Comparison of ENCODE assay signal across 8 mouse cellular contexts in genomic region chr11:101338123-101338760, GRCm38 (mm10). TPM values are rescaled to one million over a fixed set of nuclear protein-coding genes. Genes with fewer than 3 reads are reported as not detected.
DNase-seq lines count a peak whose midpoint lies in the region; ATAC-seq and TF ChIP-seq lines count a peak whose summit lies in the region.

No protein-coding gene starts in this region.

- no peaks in the 10 kb centered on the region for H3K36me3 ChIP-seq in kidney, embryonic 14.5 days (ENCODE audit: control insufficient read depth, insufficient read depth, low read length)
- no peaks in the 10 kb centered on the region for H3K36me3 ChIP-seq in embryonic facial prominence, embryonic 14.5 days (ENCODE audit: control insufficient read depth, insufficient read depth, low read length)
- no peaks in the 10 kb centered on the region for H3K36me3 ChIP-seq in myocyte (ENCODE audit: control insufficient read depth, insufficient read depth)

- peak; percentile 92 for ATAC-seq in kidney, embryonic 14.5 days (ENCODE audit: low FRiP score, low TSS enrichment)
- peak; percentile 91 for ATAC-seq in embryonic facial prominence, embryonic 14.5 days (ENCODE audit: low read depth)

- H3ac ChIP-seq in myocyte (ENCODE audit: control insufficient read depth, insufficient read length), result no peak overlapping the region

- peaks cover 14% of the 10 kb centered on the region; the same call in 1 of the 2 replicates for H3K4me1 ChIP-seq in kidney, embryonic 14.5 days (ENCODE audit: control insufficient read depth, insufficient read depth, low read length)
- peaks cover 14% of the 10 kb centered on the region for H3K4me1 ChIP-seq in embryonic facial prominence, embryonic 14.5 days (ENCODE audit: control insufficient read depth, insufficient read depth, low read length)

- TF ChIP-seq POLR2A in myocyte (IDR thresholded peaks at IDR 0.05; ENCODE audit: insufficient read length, low read depth), result no peak

- H3K27ac ChIP-seq in kidney, embryonic 14.5 days (ENCODE audit: low read depth, low read length), result peak overlapping the region; percentile 63; the same call in 1 of the 2 replicates
- peak overlapping the region; percentile 10; the same call in 1 of the 2 replicates for H3K27ac ChIP-seq in embryonic facial prominence, embryonic 14.5 days (replicated peaks; ENCODE audit: low read depth, low read length)

- no peaks in the 10 kb centered on the region for H3K79me2 ChIP-seq in myocyte (ENCODE audit: control insufficient read depth, insufficient read depth)

- H3K9me3 ChIP-seq in kidney, embryonic 14.5 days (ENCODE audit: control insufficient read depth, low read length), result no peaks in the 10 kb centered on the region
- H3K9me3 ChIP-seq in embryonic facial prominence, embryonic 14.5 days (ENCODE audit: control insufficient read depth, low read length), result no peaks in the 10 kb centered on the region

- WGBS in kidney, embryonic 14.5 days, result 1% methylated on average over 9 of the region's 9 CpGs
- WGBS in embryonic facial prominence, embryonic 14.5 days, result 2% methylated on average over 9 of the region's 9 CpGs

- DNase-seq in kidney, postnatal 10 days, result no peak
- peak; percentile 50 for DNase-seq in Muller cell, postnatal 12 days (ENCODE audit: inconsistent ontology term)
- peak; percentile 84 for DNase-seq in embryonic facial prominence, embryonic 14.5 days (ENCODE audit: low spot score)
- DNase-seq in kidney, postnatal 4 days, result peak; percentile 54 to 67
- no peak for DNase-seq in urinary bladder, postnatal 25 days (ENCODE audit: low spot score)
- DNase-seq in ovary, adult 18-20 months (ENCODE audit: low spot score), result no peak

- no peaks in the 10 kb centered on the region for H3K27me3 ChIP-seq in kidney, embryonic 14.5 days (ENCODE audit: control insufficient read depth, insufficient read depth, low read length)
- no peaks in the 10 kb centered on the region for H3K27me3 ChIP-seq in embryonic facial prominence, embryonic 14.5 days (replicated peaks; ENCODE audit: control insufficient read depth, insufficient read depth, low read length)
- H3K27me3 ChIP-seq in myocyte (ENCODE audit: control insufficient read depth, insufficient read depth, insufficient read length), result no peaks in the 10 kb centered on the region

- peak overlapping the region; percentile 27; the same call in 1 of the 2 replicates for H3K4me3 ChIP-seq in kidney, embryonic 14.5 days (ENCODE audit: low read length)
- peak overlapping the region; percentile 18 for H3K4me3 ChIP-seq in embryonic facial prominence, embryonic 14.5 days (ENCODE audit: low read depth, low read length)
- H3K4me3 ChIP-seq in myocyte, result peak overlapping the region; percentile 13

- H3K4me2 ChIP-seq in kidney, embryonic 14.5 days (replicated peaks; ENCODE audit: low read depth, low read length), result peak overlapping the region; percentile 52
- peak overlapping the region; percentile 49 for H3K4me2 ChIP-seq in embryonic facial prominence, embryonic 14.5 days (ENCODE audit: low read depth, low read length)
- peak overlapping the region; percentile 93 for H3K4me2 ChIP-seq in myocyte (ENCODE audit: low read depth)

- H3K9ac ChIP-seq in kidney, embryonic 14.5 days (ENCODE audit: low read depth, low read length), result no peak overlapping the region
- 0 out of 2 replicates have a peak overlapping the region, but pooled peaks have one; percentile 30 for H3K9ac ChIP-seq in embryonic facial prominence, embryonic 14.5 days (ENCODE audit: low read depth, low read length)

TF ChIP-seq in myocyte, 11 proteins besides CTCF, POLR2A, EP300 and RAD21:
- no peak for TF ChIP-seq TCF3 (IDR thresholded peaks at IDR 0.05; ENCODE audit: insufficient read length, low read depth)
- no peak for TF ChIP-seq CEBPB (IDR thresholded peaks at IDR 0.05; ENCODE audit: insufficient read depth, poor library complexity, severe bottlenecking)
- TF ChIP-seq TCF12 (IDR thresholded peaks at IDR 0.05; ENCODE audit: insufficient read depth, poor library complexity, severe bottlenecking), result no peak
- TF ChIP-seq MAX (IDR thresholded peaks at IDR 0.05; ENCODE audit: low read depth), result no peak
- TF ChIP-seq MYOD1 (IDR thresholded peaks at IDR 0.05; ENCODE audit: control insufficient read depth in 1 of 3, insufficient read length in 2 of 3, low read depth in 2 of 3), result no peak

RNA-seq across cellular contexts. Expression of gene Aoc3, which starts 7.8 kb away (rescaled TPM):
- polyA plus RNA-seq in kidney, embryonic 14.5 days (2014; fragmentation: Nextera tagmentation; extraction: Ambion mirVana), result 0.23 and 0.37 TPM in 2 replicates
- 2.0 and 2.4 TPM in 2 replicates for polyA plus RNA-seq in embryonic facial prominence, embryonic 14.5 days (2014; fragmentation: Nextera tagmentation; extraction: Ambion mirVana)
- polyA plus RNA-seq in myocyte (2012; fragmentation: generic; extraction: Trizol), result 0.02 TPM

RNA-seq across cellular contexts. Expression of gene Aoc2, which starts 13.4 kb away (rescaled TPM):
- polyA plus RNA-seq in kidney, embryonic 14.5 days (2014; fragmentation: Nextera tagmentation; extraction: Ambion mirVana), result 1.9 TPM in 2 replicates
- 0.75 and 0.82 TPM in 2 replicates for polyA plus RNA-seq in embryonic facial prominence, embryonic 14.5 days (2014; fragmentation: Nextera tagmentation; extraction: Ambion mirVana)
- polyA plus RNA-seq in myocyte (2012; fragmentation: generic; extraction: Trizol), result 1.2 TPM

RNA-seq across cellular contexts. Expression of gene Psme3, which starts 22.2 kb away (rescaled TPM):
- polyA plus RNA-seq in kidney, embryonic 14.5 days (2014; fragmentation: Nextera tagmentation; extraction: Ambion mirVana), result 113 and 130 TPM in 2 replicates
- 98.0 and 106 TPM in 2 replicates for polyA plus RNA-seq in embryonic facial prominence, embryonic 14.5 days (2014; fragmentation: Nextera tagmentation; extraction: Ambion mirVana)
- 89.0 TPM for polyA plus RNA-seq in myocyte (2012; fragmentation: generic; extraction: Trizol)

RNA-seq across cellular contexts. Expression of gene G6pc, which starts 29.1 kb away (rescaled TPM):
- 0.08 TPM in 1 of 2 replicates, not detected in the other for polyA plus RNA-seq in kidney, embryonic 14.5 days (2014; fragmentation: Nextera tagmentation; extraction: Ambion mirVana)
- polyA plus RNA-seq in embryonic facial prominence, embryonic 14.5 days (2014; fragmentation: Nextera tagmentation; extraction: Ambion mirVana), result not detected in 2 replicates
- not detected for polyA plus RNA-seq in myocyte (2012; fragmentation: generic; extraction: Trizol)

RNA-seq across cellular contexts. Expression of gene Becn1, which starts 36.2 kb away (rescaled TPM):
- 112 and 164 TPM in 2 replicates for polyA plus RNA-seq in kidney, embryonic 14.5 days (2014; fragmentation: Nextera tagmentation; extraction: Ambion mirVana)
- polyA plus RNA-seq in embryonic facial prominence, embryonic 14.5 days (2014; fragmentation: Nextera tagmentation; extraction: Ambion mirVana), result 134 and 139 TPM in 2 replicates
- polyA plus RNA-seq in myocyte (2012; fragmentation: generic; extraction: Trizol), result 134 TPM

Comparison
In these comparisons a context has a peak if more than half of its experiments do, and no peak if none do; other contexts are left out.
1. DNase-seq: peak in Muller cell, postnatal 12 days (single experiment), embryonic facial prominence, embryonic 14.5 days (single experiment) and kidney, postnatal 4 days (2 of 2); none in kidney, postnatal 10 days (single experiment), urinary bladder, postnatal 25 days (single experiment) and ovary, adult 18-20 months (single experiment).
2. Peak in every context shown above with its lines, with median percentiles within 50 percentile points of each other: H3K4me2 ChIP-seq and H3K4me3 ChIP-seq.